Mouse (Mus musculus) T-helper 2 cell (primary cell): ENCODE measurements around the gene Gm26897.

Experiments used
- in situ Hi-C: fragments of 300-600 bp; cut with MboI, MseI; formaldehyde crosslinking; loops from one replicate; pipeline ENCODE4 v1.15.1; 2025; ENCODE audit warnings: high pct_unique_total_duplicates

Gene Gm26897

GRCm38 (mm10) chr5:111733851-111734250 lies at the start of gene Gm26897:
Gm26897 (plus strand) TSS chr5:111733924.
- in situ Hi-C loops: loop anchor here (25.0 kb wide), 1 partner anchor 428 kb away; no protein-coding TSS in a partner anchor

- in situ Hi-C loops: no loop called here
Observed at GRCm38 (mm10) chr5:111687370-111687769, 46.4 kb upstream of the Gm26897 start.

GRCm38 (mm10) chr5:111688584-111688983 lies 45.1 kb upstream of the Gm26897 start:
- in situ Hi-C loops: no loop called here

GRCm38 (mm10) chr5:111697996-111698395 lies 35.7 kb upstream of the Gm26897 start:
- in situ Hi-C loops: no loop called here

- in situ Hi-C loops: no loop called here
Observed at GRCm38 (mm10) chr5:111699711-111700303, 33.9 kb upstream of the Gm26897 start.

GRCm38 (mm10) chr5:111701634-111702329 lies 31.9 kb upstream of the Gm26897 start:
- in situ Hi-C loops: no loop called here

- in situ Hi-C loops: no loop called here
Observed at GRCm38 (mm10) chr5:111703586-111703985, 30.1 kb upstream of the Gm26897 start.

GRCm38 (mm10) chr5:111704326-111704725 lies 29.4 kb upstream of the Gm26897 start:
- in situ Hi-C loops: no loop called here

- in situ Hi-C loops: no loop called here
Observed at GRCm38 (mm10) chr5:111709195-111709901, 24.4 kb upstream of the Gm26897 start.

GRCm38 (mm10) chr5:111719018-111719417 lies 14.7 kb upstream of the Gm26897 start:
- in situ Hi-C loops: no loop called here

GRCm38 (mm10) chr5:111720726-111721125 lies 13.0 kb upstream of the Gm26897 start:
- in situ Hi-C loops: no loop called here

GRCm38 (mm10) chr5:111724713-111725112 lies 9.0 kb upstream of the Gm26897 start:
- in situ Hi-C loops: loop anchor here (25.0 kb wide), 1 partner anchor 438 kb away; no protein-coding TSS in a partner anchor

- in situ Hi-C loops: loop anchor here (25.0 kb wide), 1 partner anchor 437 kb away; no protein-coding TSS in a partner anchor
Observed at GRCm38 (mm10) chr5:111725195-111725920, 8.4 kb upstream of the Gm26897 start.

GRCm38 (mm10) chr5:111728411-111728810 lies 5.3 kb upstream of the Gm26897 start:
- in situ Hi-C loops: loop anchor here (25.0 kb wide), 1 partner anchor 434 kb away; no protein-coding TSS in a partner anchor

- in situ Hi-C loops: loop anchor here (25.0 kb wide), 1 partner anchor 432 kb away; no protein-coding TSS in a partner anchor
Observed at GRCm38 (mm10) chr5:111730560-111731167, 3.1 kb upstream of the Gm26897 start.

GRCm38 (mm10) chr5:111732194-111732593 lies 1.5 kb upstream of the Gm26897 start:
- in situ Hi-C loops: loop anchor here (25.0 kb wide), 1 partner anchor 430 kb away; no protein-coding TSS in a partner anchor

GRCm38 (mm10) chr5:111739480-111739879 lies 5.8 kb downstream of the Gm26897 start:
- in situ Hi-C loops: loop anchor here (25.0 kb wide), 1 partner anchor 423 kb away; no protein-coding TSS in a partner anchor

- in situ Hi-C loops: loop anchor here (25.0 kb wide), 1 partner anchor 422 kb away; no protein-coding TSS in a partner anchor
Observed at GRCm38 (mm10) chr5:111740384-111741275, 6.9 kb downstream of the Gm26897 start.

- in situ Hi-C loops: loop anchor here (25.0 kb wide), 1 partner anchor 421 kb away; no protein-coding TSS in a partner anchor
Observed at GRCm38 (mm10) chr5:111741352-111741751, 7.6 kb downstream of the Gm26897 start.
